Mouse (Mus musculus): ENCODE results near the gene 1110032F04Rik.

DNA sequence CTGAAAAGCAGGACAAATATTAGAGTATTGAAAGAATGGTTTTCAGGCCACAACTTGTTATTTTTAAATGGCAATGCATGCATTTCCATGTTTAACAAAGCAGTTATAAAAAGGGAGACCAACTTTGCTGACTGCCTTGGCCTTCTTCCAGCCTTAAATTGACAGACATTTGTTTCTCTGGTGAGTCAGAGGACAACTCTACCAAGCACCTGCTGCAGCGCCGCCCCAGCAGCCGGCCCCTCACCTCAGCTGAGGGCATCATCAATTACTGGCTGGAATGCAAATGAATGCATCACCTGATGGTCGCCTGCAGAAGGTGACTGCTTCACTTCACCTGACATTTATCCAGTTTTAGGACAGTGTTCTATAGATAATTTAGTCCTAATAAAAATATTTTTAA lies 26.0 kb downstream of the 1110032F04Rik start:
- TF ChIP-seq CTCF (conservative IDR thresholded peaks at IDR 0.05; ENCODE audit: low read length) (no peak), POU5F1 (IDR thresholded peaks at IDR 0.05; ENCODE audit: borderline replicate concordance, low read length) (no peak)

All from E14TG2a.4 (cell line).